Mouse (Mus musculus) heart, adult 2 months (tissue): Measurements from ENCODE around the gene Gm10271. TPM values are rescaled to one million over a fixed set of nuclear protein-coding genes. Genes with fewer than 3 reads are reported as not detected.

Source experiments
- DNase-seq, 2 experiments: peaks; one replicate each; pipeline ENCODE4 v3.0.0; 2021
- H3K27ac ChIP-seq: fragments of 200-600 bp; 2 replicates; pipeline ENCODE4 v1.8.1; 2022
- H3K27me3 ChIP-seq: fragments of 200-500 bp; 2 replicates; pipeline ENCODE4 v1.6.1; 2012; ENCODE audit warnings: mild to moderate bottlenecking, low read length, inconsistent platforms, mixed read lengths; ENCODE audit not compliant: control insufficient read depth, insufficient read depth
- H3K36me3 ChIP-seq: fragments of 200-500 bp; 2 replicates; pipeline ENCODE4 v1.6.1; 2012; ENCODE audit warnings: low read length, inconsistent platforms; ENCODE audit not compliant: control insufficient read depth, insufficient read depth
- H3K4me1 ChIP-seq: fragments of 200-500 bp; 2 replicates; pipeline ENCODE4 v1.6.1; 2011; ENCODE audit warnings: low read length; ENCODE audit not compliant: control insufficient read depth, insufficient read depth
- H3K4me3 ChIP-seq: fragments of 200-600 bp; 2 replicates; pipeline ENCODE4 v1.8.1; 2022
- H3K79me2 ChIP-seq: fragments of 200-500 bp; replicated peaks from 2 replicates; pipeline ENCODE4 v1.6.1; 2012; ENCODE audit warnings: mild to moderate bottlenecking, inconsistent platforms, low read length, moderate library complexity, mixed read lengths; ENCODE audit not compliant: control insufficient read depth, insufficient read depth
- H3K9ac ChIP-seq: fragments of 200-500 bp; 2 replicates; pipeline ENCODE4 v1.6.1; 2012; ENCODE audit warnings: low read depth, mild to moderate bottlenecking, control low read depth, inconsistent platforms, low read length, mixed read lengths
- CTCF ChIP-seq: fragments of 200-600 bp; IDR thresholded peaks from 2 replicates; pipeline ENCODE4 v1.8.1; 2022; ENCODE audit warnings: antibody characterized with exemption, mild to moderate bottlenecking, moderate library complexity
- EP300 ChIP-seq: fragments of 200-500 bp; IDR thresholded peaks from 2 replicates; pipeline ENCODE4 v1.6.1; 2011; ENCODE audit warnings: low read depth, low read length, control low read depth; ENCODE audit not compliant: insufficient read depth
- POLR2A ChIP-seq: fragments of 200-500 bp; IDR thresholded peaks from 2 replicates; pipeline ENCODE4 v1.6.1; 2011; ENCODE audit warnings: mild to moderate bottlenecking, low read depth, low read length, control low read depth; ENCODE audit not compliant: insufficient read depth
- WGBS: fragments of 180-500 bp; shearing (Covaris S2); methylation state at CpG from one replicate; pipeline ENCODE4 v1.1.7; 2018; 5-methylcytosine and 5-hydroxymethylcytosine counted together
- intact Hi-C: fragments of 180-260 bp; cut with DNase I; formaldehyde crosslinking; loops from one replicate; pipeline ENCODE4 v1.15.1; 2025
- polyA plus RNA-seq: library from polyadenylated mRNA; depleted of rRNA; stranded (reverse); fragments of >200 nt; gene quantifications from 2 replicates; pipeline ENCODE4 v1.2.3, GENCODE M21; 2012
- total RNA-seq, 2 experiments: library from RNA; stranded (reverse); gene quantifications; 2 replicates each; pipeline ENCODE4 v1.2.3; 2021

The Gm10271 gene
- total and polyA plus RNA-seq, 3 experiments, result not detected

GRCm38 (mm10) chr10:116928826-116929225 lies 43.6 kb downstream of the Gm10271 start:
- Histone ChIP-seq H3K36me3 (no peaks in the 10 kb centered on the region), H3K79me2 (no peaks in the 10 kb centered on the region), H3K4me1 (no peaks in the 10 kb centered on the region), H3K9ac (no peak overlapping the region), H3K4me3 (no peak overlapping the region), H3K27ac (no peak overlapping the region), H3K27me3 (no peaks in the 10 kb centered on the region)
- no peak for TF ChIP-seq POLR2A
- TF ChIP-seq EP300, result no peak
- no peak for TF ChIP-seq CTCF
- 87% methylated on average over 3 of the region's 3 CpGs for WGBS
- no peak for DNase-seq
- intact Hi-C loops, result no loop called here

GRCm38 (mm10) chr10:116926428-116927113 lies 45.8 kb downstream of the Gm10271 start:
- intact Hi-C loops, result no loop called here
- DNase-seq, result no peak
- no peaks in the 10 kb centered on the region for H3K4me1 ChIP-seq
- H3K27me3 ChIP-seq, result no peaks in the 10 kb centered on the region
- no peaks in the 10 kb centered on the region for H3K79me2 ChIP-seq
- WGBS, result 89% methylated on average over 11 of the region's 11 CpGs
- H3K4me3 ChIP-seq, result no peak overlapping the region
- no peak overlapping the region for H3K9ac ChIP-seq
- no peak overlapping the region for H3K27ac ChIP-seq
- TF ChIP-seq POLR2A, result no peak
- no peak for TF ChIP-seq EP300
- TF ChIP-seq CTCF, result no peak
- no peaks in the 10 kb centered on the region for H3K36me3 ChIP-seq

- no peak overlapping the region for H3K9ac ChIP-seq
- no peaks in the 10 kb centered on the region for H3K4me1 ChIP-seq
- H3K79me2 ChIP-seq, result no peaks in the 10 kb centered on the region
- H3K27me3 ChIP-seq, result no peaks in the 10 kb centered on the region
- DNase-seq, result no peak
- intact Hi-C loops, result no loop called here
- TF ChIP-seq POLR2A (no peak), EP300 (no peak)
- H3K4me3 ChIP-seq, result no peak overlapping the region
- 91% methylated on average over 19 of the region's 19 CpGs for WGBS
- H3K36me3 ChIP-seq, result no peaks in the 10 kb centered on the region
- no peak overlapping the region for H3K27ac ChIP-seq
These were observed 48.5 kb downstream of the Gm10271 start for GRCm38 (mm10) chr10:116923651-116924495.

- Histone ChIP-seq H3K27me3 (no peaks in the 10 kb centered on the region), H3K79me2 (no peaks in the 10 kb centered on the region), H3K4me1 (no peaks in the 10 kb centered on the region), H3K9ac (no peak overlapping the region), H3K27ac (no peak overlapping the region), H3K4me3 (no peak overlapping the region), H3K36me3 (no peaks in the 10 kb centered on the region)
- intact Hi-C loops, result no loop called here
- no peak for DNase-seq
- TF ChIP-seq POLR2A (no peak), CTCF (no peak), EP300 (no peak)
- WGBS, result 89% methylated on average over 15 of the region's 15 CpGs
These were observed 50.2 kb downstream of the Gm10271 start for GRCm38 (mm10) chr10:116922161-116922560.

GRCm38 (mm10) chr10:116921416-116921815 lies 51.0 kb downstream of the Gm10271 start:
- intact Hi-C loops, result no loop called here
- TF ChIP-seq CTCF, result no peak
- no peak for TF ChIP-seq EP300
- no peak for TF ChIP-seq POLR2A
- H3K4me1 ChIP-seq, result no peaks in the 10 kb centered on the region
- H3K4me3 ChIP-seq, result no peak overlapping the region
- no peaks in the 10 kb centered on the region for H3K79me2 ChIP-seq
- no peak overlapping the region for H3K27ac ChIP-seq
- no peak for DNase-seq
- WGBS, result 94% methylated on average over 15 of the region's 15 CpGs
- H3K27me3 ChIP-seq, result no peaks in the 10 kb centered on the region
- H3K36me3 ChIP-seq, result no peaks in the 10 kb centered on the region
- H3K9ac ChIP-seq, result no peak overlapping the region

- no peaks in the 10 kb centered on the region for H3K27me3 ChIP-seq
- intact Hi-C loops, result no loop called here
- WGBS, result 94% methylated on average over 8 of the region's 8 CpGs
- H3K4me1 ChIP-seq, result no peaks in the 10 kb centered on the region
- no peaks in the 10 kb centered on the region for H3K79me2 ChIP-seq
- no peak overlapping the region for H3K4me3 ChIP-seq
- TF ChIP-seq EP300, result no peak
- no peak for TF ChIP-seq CTCF
- no peak for TF ChIP-seq POLR2A
- no peak overlapping the region for H3K27ac ChIP-seq
- H3K9ac ChIP-seq, result no peak overlapping the region
- DNase-seq, result no peak
- H3K36me3 ChIP-seq, result no peaks in the 10 kb centered on the region
These were observed 51.8 kb downstream of the Gm10271 start for GRCm38 (mm10) chr10:116920641-116921040.
